Mouse (Mus musculus): ENCODE measurements at regions not wholly inside any gene's neighbourhood (a gene's known extent, or its start where the extent isn't known, plus 50 kb on each side); places are given as distances from the start of the nearest gene placed in this dataset.

DNA sequence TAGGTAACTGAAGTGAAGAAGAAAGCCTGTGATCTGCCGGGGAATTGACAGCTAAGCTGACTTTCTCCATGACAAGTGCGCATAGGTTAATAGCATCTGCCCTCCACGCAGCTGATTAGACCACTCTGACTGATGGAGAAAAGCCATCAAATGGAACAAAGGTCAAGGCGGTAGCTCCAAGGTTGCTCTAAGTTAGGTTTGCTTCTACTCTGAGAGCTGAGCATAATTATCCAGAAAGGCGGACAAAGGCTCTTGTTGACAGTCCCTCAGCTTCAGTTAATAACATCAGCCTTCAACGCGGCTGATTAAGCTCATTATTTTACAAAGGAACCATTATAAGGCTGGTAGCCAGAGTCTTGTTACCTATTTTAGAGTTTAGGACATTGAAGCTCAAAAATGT, 54.0 kb upstream of the Enpep start:
- DNase-seq (ENCODE audit: low spot score) = no peak

DNA sequence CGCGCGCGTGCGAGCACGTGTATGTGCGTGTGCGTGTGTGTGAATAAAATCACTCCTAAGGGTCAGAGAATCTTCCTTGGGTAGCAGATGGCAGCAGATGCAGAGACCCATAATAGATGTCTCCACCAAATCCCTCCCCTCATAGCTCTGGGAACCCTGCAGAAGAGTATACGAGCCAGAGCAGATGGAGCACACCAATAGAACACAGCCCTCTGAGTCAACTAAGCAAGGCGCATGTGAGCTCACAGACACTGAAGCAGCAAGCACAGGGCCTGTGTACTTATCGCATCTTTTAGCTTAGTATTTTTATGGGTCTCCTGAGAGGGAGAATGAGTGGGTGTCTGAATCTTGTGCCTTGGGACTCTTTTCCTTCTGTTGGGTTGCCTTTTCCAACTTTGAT, 58.0 kb upstream of the Enpep start:
- no peak for DNase-seq (ENCODE audit: low spot score)

DNA sequence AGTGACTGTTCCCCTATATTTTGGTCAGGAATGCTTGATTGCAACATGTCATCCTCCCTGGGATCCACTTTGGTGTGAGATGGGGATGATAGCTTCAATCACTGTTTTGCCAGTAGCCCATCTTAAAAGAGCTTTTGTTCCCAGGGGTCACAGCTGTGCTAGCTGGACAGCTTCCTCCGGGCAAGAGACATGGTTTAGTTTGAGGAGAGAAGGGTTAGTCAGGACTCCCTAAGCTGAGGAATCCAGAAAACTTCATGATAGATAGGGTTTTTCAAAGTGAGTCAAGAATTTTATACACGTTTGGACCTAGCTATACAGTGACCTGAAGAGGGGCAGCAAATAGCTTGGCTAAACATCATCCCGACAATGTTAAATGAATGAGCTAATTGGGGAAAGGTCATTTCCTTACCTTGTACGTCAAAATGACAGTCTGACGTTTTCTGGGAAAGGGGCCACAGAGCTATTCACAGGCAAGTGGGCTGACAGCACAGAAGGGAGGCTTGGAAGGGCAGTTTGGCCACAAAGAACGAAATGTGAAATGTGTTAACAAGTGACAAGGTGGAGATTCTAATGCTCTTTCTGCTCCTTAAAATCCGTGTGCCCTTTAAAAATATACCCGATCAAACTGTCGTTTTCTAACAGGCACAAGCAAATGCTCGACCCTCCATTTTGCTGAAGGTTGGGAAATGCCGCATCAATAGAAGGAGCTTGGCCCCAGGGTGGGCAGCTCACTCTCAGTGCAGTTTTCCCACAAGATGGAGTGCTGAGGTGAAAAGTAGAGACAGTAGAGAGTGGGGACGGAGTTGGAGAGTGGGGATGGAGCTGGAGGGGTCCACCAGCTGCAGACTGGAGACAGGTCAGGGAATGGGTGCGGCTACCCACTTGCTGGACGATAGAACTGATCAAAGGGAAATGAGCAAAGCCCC, 59.6 kb upstream of the Enpep start:
- no peak for DNase-seq (ENCODE audit: low spot score)

DNA sequence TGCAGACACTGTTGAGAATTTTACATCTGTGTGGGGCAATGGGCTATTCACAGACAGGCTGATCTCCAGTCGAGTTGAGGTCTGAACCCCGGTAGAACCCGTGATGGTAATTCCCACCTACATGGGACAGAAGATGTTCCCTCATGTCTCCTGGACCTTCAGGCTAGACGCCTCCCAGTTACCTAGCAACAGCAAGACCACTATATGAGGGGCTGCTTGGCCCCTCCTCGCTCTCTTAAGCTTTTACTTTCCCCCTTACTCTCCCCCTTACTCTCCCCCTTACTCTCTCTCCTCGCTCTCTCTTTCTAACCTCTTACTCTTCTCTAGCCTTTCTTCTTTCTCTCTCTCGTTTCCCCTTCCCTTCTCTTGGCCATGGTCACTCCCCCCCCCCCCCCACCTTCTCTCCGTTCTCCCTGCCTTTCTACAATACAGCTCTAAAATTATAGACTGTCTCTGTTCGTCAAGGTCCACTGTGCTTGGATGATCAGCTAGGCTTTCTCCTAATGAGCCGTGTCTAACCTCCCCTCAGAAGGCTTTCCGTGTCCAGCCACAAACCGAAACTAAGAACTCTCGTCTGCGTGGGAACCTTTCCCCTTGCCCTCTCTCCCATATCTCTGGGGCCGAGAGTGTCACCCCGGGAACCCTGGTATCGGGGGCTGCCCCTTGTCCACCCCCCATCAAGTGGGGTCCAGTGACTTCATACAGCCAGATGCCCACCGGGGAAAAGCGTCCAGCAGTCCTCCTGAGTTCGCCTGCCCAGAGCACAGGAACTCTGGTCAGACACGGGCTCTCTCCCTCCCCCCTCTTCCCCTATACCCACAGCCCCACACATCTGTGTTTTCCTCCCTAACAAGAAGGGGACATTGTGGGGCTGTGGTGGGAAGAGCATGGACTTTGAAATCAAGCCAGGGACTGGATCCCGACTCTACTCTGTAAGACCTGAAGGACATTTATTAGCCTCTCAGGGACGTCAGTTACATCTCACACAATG, 60.6 kb upstream of the Enpep start:
- DNase-seq (ENCODE audit: low spot score) = no peak

DNA sequence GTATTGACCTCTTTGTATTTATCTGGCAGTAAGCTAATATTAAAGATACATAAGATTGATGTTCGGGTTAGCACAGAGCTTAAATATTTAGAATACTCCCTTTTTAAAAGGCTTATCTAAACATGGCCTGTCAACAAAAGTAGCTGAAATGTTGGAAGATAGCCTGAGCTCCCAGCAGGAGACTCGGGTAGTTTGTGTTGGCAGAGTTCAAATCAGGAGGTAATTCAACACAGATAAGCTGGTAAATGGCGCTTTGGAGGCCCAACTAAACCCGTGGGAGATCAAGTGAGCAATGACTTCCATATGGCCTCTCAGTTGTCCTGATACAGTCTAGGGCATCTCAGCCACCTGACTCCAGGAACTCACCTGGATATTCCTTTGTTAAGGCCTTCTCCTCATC, 65.0 kb upstream of the Enpep start:
- no peak for DNase-seq (ENCODE audit: low spot score)

DNA sequence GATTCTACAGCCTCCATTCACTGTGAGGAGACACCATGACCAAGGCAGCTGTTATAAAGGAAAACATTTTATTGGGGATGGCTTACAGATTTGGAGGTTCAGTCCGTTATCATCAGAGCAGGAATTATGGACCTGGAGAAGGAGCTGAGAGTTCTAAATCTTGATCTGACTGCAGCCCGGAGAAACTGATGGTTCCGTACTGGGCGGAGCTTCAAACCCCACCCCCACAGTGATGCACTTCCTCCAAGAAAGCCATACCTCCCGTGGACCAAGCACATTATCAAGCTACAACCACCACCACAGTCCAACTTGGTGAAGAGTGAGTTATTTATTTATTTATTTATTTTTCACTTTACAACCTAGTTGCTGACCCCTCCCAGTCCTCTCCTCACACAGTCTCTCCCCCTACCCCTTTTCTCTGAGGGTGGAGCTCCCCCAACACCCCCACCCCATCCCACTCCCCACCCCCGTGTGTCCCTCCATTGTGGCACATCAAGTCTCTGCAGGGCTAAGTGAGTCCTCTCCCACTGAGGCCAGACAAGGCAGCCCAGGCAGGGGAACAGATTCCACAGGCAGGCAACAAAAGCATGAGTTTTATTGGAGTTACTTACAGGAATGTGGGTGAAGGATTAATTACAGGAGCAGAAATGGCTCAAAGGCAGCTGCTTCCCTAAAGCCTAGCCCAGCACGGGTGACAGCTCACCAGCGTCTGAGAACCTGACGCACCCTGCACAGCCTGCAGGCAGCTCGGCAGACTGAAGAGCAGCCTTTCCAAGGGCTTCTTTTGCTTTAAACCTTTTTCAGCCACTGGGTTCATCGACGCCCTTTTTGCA, 67.8 kb upstream of the Enpep start:
- no peak for DNase-seq (ENCODE audit: low spot score)

DNA sequence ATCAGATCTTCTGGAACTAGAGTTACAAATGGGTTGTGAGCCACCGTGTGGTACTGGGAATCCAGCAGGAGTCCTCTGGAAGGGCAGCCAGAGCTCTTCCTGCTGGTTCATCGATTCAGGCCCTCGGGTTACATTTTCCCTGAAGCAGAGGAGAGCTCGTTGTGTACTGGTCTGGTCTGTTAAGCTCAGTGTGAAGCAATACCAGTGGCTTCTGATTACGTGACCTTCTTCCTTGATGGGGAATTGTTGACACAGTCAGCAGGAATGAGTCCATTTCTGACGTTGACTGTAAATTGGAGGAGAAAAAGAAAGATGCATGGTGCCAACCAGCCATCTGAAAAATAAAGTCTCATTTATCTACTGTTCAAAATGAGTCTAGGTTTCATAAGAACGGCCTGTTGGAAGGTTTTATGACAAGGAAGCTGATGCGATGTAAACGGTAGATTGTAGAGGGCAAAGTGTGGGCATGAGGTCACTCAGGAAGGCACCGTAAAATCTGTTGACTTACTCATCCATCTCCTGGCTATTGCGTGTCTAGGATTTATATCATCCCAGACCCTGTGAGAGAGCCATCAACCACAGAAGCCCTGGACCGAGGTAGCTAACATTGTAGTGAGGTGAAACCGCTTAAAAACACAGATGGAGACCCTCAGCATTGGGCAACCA, 79.0 kb upstream of the Enpep start:
- DNase-seq (ENCODE audit: low spot score) = no peak

DNA sequence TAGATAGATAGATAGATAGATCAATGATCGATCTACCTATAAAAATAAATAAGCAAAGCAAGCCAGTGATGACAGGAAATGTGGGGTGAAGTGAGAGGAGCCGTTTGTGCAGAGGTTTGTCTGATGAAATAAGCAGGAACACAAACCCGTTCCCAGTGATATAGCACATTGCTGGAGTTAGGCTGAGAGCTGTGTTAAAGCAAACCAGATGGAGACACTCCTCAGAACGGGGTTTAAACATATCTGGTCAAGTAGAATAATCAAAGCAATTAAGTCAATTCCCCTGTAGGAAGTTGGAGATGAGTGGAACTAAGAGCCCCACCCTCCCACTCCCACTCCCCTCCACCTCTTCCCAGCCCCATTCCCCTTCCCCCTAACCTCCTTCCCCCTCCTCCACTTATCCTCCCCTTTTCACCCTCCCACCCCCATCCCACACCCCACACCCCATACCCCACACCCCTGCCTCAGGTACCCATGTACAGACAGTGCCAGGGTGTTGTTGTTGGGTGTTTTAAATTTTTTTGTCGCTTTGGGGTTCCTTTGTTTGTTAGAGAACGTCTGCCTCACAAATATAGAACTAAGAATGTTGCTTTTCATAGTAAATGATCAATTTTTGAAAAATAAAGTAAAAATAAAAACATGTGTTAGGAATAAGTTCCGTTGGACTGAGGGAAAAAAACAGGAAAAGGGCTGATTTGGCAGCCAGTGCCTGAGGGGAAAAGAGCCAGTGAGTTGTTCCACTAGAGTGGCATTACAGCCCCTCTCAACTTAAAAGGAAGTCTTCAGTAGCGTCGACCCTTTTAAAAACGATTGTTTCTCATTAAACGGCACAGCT, 79.8 kb upstream of the Enpep start:
- no peak for DNase-seq (ENCODE audit: low spot score)

DNA sequence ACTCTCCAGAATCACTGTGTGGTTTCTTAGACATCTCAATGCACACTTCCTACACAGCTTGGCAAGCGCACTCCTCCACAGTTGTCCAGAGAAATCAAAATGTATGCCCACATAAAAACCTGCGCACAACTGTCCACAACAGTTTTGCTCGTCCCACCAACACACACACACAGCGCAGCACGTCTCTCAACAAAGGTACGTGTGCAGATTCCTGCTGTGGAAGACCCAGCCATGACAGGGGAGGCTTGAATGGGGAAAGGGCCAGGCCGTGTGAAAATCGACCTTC, 80.4 kb upstream of the Enpep start:
- DNase-seq (ENCODE audit: low spot score) = no peak

DNA sequence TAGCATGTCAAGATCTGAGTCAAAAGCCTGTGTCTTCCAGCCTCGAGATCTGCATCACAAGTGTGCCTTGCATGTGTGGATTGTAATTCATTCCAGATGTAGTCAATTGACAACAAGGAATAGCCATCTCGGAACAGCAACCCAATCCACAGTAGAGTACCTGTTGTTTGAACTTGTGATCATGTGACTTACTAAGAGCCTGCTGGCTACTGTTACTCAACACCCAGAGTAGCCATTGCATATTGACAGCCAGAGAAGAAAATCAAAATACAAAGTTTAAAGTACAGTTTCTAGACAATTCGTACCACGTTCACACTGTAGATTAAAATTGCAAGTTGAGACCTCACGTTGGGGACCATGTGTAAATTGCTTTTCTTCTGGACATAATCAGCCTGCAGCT, 83.1 kb upstream of the Enpep start:
- no peak for DNase-seq (ENCODE audit: low spot score)

DNA sequence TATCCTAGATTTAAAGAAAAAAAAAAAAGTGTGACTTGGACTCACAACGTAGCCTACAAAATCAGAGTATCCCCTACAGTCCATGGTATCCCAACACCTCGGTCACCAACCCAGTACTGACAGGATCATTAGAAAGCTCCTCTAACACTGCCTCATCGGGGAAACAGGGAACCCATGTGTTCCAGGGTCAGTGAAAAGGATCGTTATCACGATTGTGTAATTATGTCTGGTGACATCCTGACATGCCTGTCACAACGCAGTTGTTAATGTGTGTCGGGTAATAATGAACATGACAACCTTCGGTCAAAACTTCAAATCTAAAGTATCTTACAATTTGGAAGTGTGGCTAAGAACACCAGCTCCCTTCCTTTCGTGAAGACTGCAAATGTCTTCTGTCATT, 83.8 kb upstream of the Enpep start:
- no peak for DNase-seq (ENCODE audit: low spot score)

DNA sequence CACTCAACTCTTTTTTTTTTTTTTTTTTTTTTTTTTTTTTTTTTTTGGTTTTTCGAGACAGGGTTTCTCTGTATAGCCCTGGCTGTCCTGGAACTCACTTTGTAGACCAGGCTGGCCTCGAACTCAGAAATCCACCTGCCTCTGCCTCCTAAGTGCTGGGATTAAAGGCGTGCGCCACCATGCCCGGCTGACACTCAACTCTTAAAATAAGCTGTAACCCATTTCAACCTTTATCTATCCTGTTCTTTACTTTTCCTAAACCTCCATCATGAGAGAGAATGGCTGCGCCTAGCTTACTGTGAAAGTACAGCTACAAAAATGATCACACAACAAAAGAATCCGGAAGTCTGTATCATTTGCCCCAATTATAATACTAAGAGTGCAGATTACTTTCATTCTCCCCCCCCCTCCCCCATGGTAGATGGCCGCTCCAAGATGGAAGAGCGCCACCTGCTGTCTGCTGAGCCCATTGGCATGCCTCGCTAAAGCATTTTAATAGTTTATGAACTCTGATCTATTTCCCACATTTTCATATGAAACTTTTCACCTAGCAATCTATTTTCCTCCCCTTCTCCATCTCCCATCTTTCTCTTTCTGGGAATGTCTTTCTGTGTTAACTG, 89.2 kb upstream of the Enpep start:
- peak; percentile 11 for DNase-seq (ENCODE audit: low spot score)

DNA sequence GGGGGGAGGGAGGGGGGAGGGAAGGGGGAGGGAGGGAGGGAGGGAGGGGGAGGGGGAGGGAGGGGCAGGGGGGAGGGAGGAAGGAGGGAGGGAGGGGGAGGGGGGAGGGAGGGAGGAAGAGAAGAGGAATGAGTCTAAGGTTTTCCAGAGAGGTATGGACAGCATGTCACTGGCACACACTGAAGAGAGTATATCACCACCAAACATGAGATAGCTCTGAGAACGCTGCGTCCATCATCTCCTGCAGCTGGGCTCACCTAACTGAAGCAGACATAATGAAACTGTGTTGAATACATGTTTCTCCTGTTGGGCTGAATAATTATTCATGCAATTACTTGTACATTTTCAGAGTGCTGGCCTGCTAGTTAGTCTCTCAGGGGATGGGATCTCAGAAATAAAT, 96.2 kb upstream of the Enpep start:
- no peak for DNase-seq (ENCODE audit: low spot score)

DNA sequence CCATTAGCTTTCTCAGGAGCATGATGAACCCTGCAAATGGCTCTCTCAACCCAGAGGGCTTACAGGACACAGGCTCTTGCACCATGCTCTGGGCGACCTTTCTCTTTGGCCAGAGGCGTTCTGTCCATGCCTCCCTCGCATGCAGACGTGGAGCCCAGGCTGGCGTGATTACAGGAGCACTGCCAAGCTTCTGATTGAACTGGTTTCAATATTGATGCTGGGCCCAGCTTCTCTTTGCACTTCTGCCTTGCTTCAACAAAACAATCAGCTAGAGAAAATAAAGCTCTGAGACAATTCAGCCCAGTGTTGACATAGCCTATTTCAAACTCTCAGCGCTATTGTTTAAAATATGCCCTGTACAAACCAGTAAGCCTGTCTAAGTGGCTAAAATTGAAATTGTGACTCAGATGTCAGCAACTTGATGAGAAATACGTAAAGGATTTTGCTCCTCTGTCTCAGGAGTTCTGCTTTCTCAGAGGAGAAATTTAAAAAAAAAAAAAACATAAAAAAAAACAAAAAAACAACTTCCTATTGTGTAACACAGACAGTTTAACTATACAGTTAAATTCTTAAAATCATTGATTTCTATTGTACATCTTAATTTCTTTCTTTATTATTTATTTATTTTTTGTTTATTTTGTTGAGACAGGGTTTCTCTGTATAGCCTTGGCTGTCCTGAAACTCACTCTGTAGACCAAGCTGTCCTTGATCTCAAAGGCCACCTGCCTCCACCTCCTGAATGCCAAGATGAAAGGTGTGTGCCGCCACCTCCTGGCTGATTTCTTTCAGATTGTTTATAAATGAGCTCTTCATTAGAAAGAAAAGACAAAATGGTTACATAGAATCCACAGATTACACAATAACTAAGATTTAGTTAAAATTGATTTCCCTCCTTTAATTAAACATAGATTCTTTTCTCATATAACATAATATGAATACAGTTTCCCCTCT, 96.9 kb upstream of the Enpep start:
- DNase-seq (ENCODE audit: low spot score) = no peak

DNA sequence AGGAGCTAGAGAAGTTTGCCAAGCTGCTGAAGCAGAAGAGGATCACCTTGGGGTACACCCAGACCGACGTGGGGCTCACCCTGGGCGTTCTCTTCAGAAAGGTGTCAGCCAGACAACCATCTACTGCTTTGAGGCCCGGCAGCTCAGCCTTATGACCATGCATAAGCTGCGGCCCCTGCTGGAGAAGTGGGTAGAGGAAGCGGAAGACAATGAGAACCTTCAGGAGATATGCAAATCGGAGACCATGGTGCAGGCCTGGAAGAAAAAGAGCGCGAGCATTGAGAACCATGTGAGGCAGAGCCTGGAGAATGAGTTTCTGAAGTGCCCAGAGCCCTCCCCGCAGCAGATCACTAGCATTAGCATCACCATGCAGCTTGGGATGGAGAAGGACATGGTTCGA, 98.1 kb upstream of the Elovl6 start:
- no peak for DNase-seq (ENCODE audit: low spot score)

DNA sequence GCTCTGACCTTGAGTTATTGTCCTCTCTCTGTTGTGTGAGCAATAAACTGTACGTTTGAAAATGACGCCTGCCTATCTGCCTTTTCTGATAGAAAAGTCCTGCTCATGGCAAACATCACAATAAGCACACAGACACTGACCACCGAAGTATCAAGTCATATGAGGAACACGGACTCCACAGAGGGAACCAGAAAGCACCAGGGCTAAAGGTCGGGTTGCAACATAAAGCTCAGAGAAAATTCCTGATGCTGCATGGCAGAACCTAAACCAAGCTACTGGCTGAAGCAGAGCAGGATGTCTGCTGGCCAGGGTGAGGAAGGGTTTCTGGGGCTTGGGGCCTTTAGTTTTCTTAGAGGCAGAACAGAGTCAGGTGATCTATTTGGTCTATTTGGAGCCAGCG, 94.5 kb upstream of the Elovl6 start:
- no peak for DNase-seq (ENCODE audit: low spot score)

DNA sequence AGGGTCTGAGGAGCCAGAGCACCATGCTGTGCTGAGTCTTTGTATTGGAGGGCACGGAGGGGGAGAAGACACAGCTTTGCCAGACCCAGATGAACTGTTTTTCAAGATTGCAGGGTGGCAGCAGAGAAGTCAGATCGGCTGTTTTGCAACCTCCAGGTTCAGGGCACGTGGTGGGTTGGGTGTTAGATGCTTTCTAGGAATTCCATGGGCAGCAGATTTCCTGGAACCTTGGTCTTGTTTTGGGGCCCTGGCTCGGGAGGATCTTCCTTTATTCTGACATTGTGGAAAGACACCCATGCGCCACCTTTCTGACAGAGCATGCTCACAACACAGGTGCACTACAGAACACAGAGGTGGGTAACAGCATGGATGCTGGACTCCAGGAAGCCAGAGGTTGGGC, 89.4 kb upstream of the Elovl6 start:
- no peak for DNase-seq (ENCODE audit: low spot score)

DNA sequence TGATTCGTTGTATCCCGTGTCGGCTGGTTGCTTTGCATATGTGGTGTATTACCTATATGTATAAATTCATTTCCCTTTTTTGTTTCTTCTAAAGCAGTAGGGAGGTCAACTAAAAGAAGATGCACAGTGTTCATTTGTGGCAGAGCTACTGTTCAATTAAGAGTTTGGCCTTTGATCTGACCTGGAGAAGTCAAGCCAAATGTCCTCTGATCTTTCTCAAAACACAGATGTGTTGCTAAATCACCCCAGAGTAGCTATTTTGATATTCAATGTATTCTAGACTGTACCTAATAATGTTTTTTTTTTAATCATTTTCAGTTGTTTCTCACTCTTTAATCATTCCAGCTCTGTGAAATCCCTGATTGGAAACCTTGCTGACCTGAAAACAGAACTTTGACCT, 87.9 kb upstream of the Elovl6 start:
- DNase-seq (ENCODE audit: low spot score) = no peak

DNA sequence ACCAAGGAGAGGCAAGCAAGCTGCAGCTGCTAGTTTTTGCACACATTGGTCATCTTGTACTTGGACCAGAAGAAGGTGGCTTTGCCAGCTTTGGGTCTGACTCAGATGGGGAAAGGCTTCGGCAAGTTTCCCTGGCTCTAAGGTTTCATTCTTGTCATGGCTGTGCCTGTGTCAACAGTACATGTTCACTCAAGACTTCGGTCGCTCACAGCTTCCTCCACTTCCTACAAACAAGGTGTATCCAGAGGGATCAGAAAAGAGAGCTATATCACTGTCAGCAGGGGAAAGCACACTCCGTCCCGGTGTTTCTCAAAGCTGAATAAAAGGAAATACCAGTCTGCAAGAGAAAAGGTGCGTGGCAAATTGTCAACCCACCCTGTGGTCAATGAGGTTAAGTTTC, 86.2 kb upstream of the Elovl6 start:
- DNase-seq (ENCODE audit: low spot score) = no peak
